Mouse (Mus musculus): ENCODE measurements around the gene Sox30.

DNA sequence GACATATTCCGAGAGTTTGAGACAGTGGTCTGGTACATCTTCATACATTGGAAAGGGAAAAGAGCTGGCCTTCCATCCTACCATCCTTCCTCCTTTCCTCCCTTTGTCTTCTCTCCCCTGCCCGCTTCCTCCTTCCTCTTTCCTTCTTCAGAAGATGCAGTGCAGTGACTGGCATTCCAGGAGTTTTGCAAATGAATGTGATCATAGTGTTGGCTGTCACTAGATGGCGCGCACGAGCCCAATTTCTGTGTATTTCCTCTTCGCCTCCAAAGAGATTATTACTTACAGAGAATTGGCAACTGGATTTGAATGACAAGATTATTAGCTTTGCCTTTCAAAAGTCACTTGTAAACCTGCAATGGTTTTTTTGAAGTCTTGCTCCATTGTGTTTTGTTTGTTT is 36.0 kb downstream of the Sox30 start:
- TF ChIP-seq TCF12 (IDR thresholded peaks at IDR 0.05; ENCODE audit: insufficient read depth, poor library complexity, severe bottlenecking) (no peak), USF1 (IDR thresholded peaks at IDR 0.05; ENCODE audit: low read depth) (no peak), POLR2A (IDR thresholded peaks at IDR 0.05; ENCODE audit: insufficient read length, low read depth) (no peak), POLR2AphosphoS2 (IDR thresholded peaks at IDR 0.05; ENCODE audit: insufficient read length, low read depth) (no peak), MYOG (IDR thresholded peaks at IDR 0.05; ENCODE audit: control insufficient read depth in 1 of 3, insufficient read depth in 1 of 3, insufficient read length in 2 of 3, low read depth in 2 of 3) (no peak), MYOD1 (IDR thresholded peaks at IDR 0.05; ENCODE audit: control insufficient read depth in 1 of 3, insufficient read length in 2 of 3, low read depth in 2 of 3) (no peak), TCF3 (IDR thresholded peaks at IDR 0.05; ENCODE audit: insufficient read length, low read depth) (no peak), REST (IDR thresholded peaks at IDR 0.05; ENCODE audit: insufficient read depth, insufficient read length) (no peak)

Measured in myocyte (in vitro differentiated cells).